Mouse (Mus musculus): ENCODE data around the gene Cyp3a25. TPM values are rescaled to one million over a fixed set of nuclear protein-coding genes. Genes with fewer than 3 reads are reported as not detected.

The Cyp3a25 gene
- not detected for polyA plus RNA-seq (2014; fragmentation: Illumina TruSeq; extraction: RNeasy Lipid Tissue Mini Kit (QIAGEN cat#74804); ENCODE audit: low read depth, low replicate concordance)

GRCm38 (mm10) chr5:146009509-146009908 lies at the start of gene Cyp3a25:
Gene Cyp3a25, minus strand, starts transcription at chr5:146009618.

Other genes starting within 250 kb of the Cyp3a25 start
- gene Cyp3a44, start 203.7 kb downstream of the Cyp3a25 start, polyA plus RNA-seq (2014; fragmentation: Illumina TruSeq; extraction: RNeasy Lipid Tissue Mini Kit (QIAGEN cat#74804); ENCODE audit: low read depth, low replicate concordance): not detected
- gene Cyp3a11, start 129.7 kb downstream of the Cyp3a25 start, polyA plus RNA-seq (2014; fragmentation: Illumina TruSeq; extraction: RNeasy Lipid Tissue Mini Kit (QIAGEN cat#74804); ENCODE audit: low read depth, low replicate concordance): not detected
- not detected for gene Cyp3a59, start 69.6 kb upstream of the Cyp3a25 start, polyA plus RNA-seq (2014; fragmentation: Illumina TruSeq; extraction: RNeasy Lipid Tissue Mini Kit (QIAGEN cat#74804); ENCODE audit: low read depth, low replicate concordance)
- not detected for gene Gm5565, start 150.9 kb upstream of the Cyp3a25 start, polyA plus RNA-seq (2014; fragmentation: Illumina TruSeq; extraction: RNeasy Lipid Tissue Mini Kit (QIAGEN cat#74804); ENCODE audit: low read depth, low replicate concordance)
- not detected for gene Gm6309, start 161.1 kb upstream of the Cyp3a25 start, polyA plus RNA-seq (2014; fragmentation: Illumina TruSeq; extraction: RNeasy Lipid Tissue Mini Kit (QIAGEN cat#74804); ENCODE audit: low read depth, low replicate concordance)
- not detected for gene 1700001J03Rik, start 175.7 kb upstream of the Cyp3a25 start, polyA plus RNA-seq (2014; fragmentation: Illumina TruSeq; extraction: RNeasy Lipid Tissue Mini Kit (QIAGEN cat#74804); ENCODE audit: low read depth, low replicate concordance)
- 89.6 TPM for gene Rnf6, start 211.9 kb upstream of the Cyp3a25 start, polyA plus RNA-seq (2014; fragmentation: Illumina TruSeq; extraction: RNeasy Lipid Tissue Mini Kit (QIAGEN cat#74804); ENCODE audit: low read depth, low replicate concordance)
- gene Cdk8, start 221.6 kb upstream of the Cyp3a25 start, polyA plus RNA-seq (2014; fragmentation: Illumina TruSeq; extraction: RNeasy Lipid Tissue Mini Kit (QIAGEN cat#74804); ENCODE audit: low read depth, low replicate concordance): 165 TPM

All from adrenal gland, adult 10 weeks (tissue).